Mouse (Mus musculus): ENCODE data around the gene Nfkbib. TPM values are rescaled to one million over a fixed set of nuclear protein-coding genes. Genes with fewer than 3 reads are reported as not detected.

Nfkbib gene
- total RNA-seq, 2 experiments from 2014 or later = 20.5 to 30.2 TPM

- intact Hi-C loops (cut with DNase I) = no loop called here
- peak in 1 of 2 experiments; percentile 23 for DNase-seq
Observed at GRCm38 (mm10) chr7:28801901-28802670, 34.8 kb upstream of the Nfkbib start.

- no peak for DNase-seq
- intact Hi-C loops (cut with DNase I) = no loop called here
Observed at GRCm38 (mm10) chr7:28801451-28801850, 34.1 kb upstream of the Nfkbib start.

GRCm38 (mm10) chr7:28799994-28800393 lies 32.7 kb upstream of the Nfkbib start:
- intact Hi-C loops (cut with DNase I) = loop anchor here (5.0 kb wide), 1 partner anchor 172 kb away; no protein-coding TSS in a partner anchor
- no peak for DNase-seq

GRCm38 (mm10) chr7:28796562-28796975 lies 29.3 kb upstream of the Nfkbib start:
- intact Hi-C loops (cut with DNase I) = loop anchor here (2.0 to 5.0 kb wide), 2 partner anchors 70 to 176 kb away; no protein-coding TSS in a partner anchor
- peak; percentile 79 to 81 for DNase-seq

- no peak for DNase-seq
- intact Hi-C loops (cut with DNase I) = loop anchor here (2.0 to 5.0 kb wide), 2 partner anchors 71 to 176 kb away; no protein-coding TSS in a partner anchor
Observed at GRCm38 (mm10) chr7:28795832-28796231, 28.5 kb upstream of the Nfkbib start.

GRCm38 (mm10) chr7:28794496-28794895 lies 27.2 kb upstream of the Nfkbib start:
- DNase-seq = no peak
- intact Hi-C loops (cut with DNase I) = no loop called here

- intact Hi-C loops (cut with DNase I) = no loop called here
- DNase-seq = no peak
Observed at GRCm38 (mm10) chr7:28793834-28794233, 26.5 kb upstream of the Nfkbib start.

GRCm38 (mm10) chr7:28792391-28793185 lies 25.3 kb upstream of the Nfkbib start:
- intact Hi-C loops (cut with DNase I) = no loop called here
- no peak for DNase-seq

GRCm38 (mm10) chr7:28791706-28792105 lies 24.4 kb upstream of the Nfkbib start:
- intact Hi-C loops (cut with DNase I) = no loop called here
- no peak for DNase-seq

GRCm38 (mm10) chr7:28790066-28790806 lies 22.9 kb upstream of the Nfkbib start:
- DNase-seq = no peak
- intact Hi-C loops (cut with DNase I) = no loop called here

- intact Hi-C loops (cut with DNase I) = no loop called here
- no peak for DNase-seq
Observed at GRCm38 (mm10) chr7:28789235-28789634, 21.9 kb upstream of the Nfkbib start.

- no peak for DNase-seq
- intact Hi-C loops (cut with DNase I) = no loop called here
Observed at GRCm38 (mm10) chr7:28788307-28789195, 21.2 kb upstream of the Nfkbib start, which contains the start of gene Rinl. Rinl (plus strand) TSS chr7:28788969.

- intact Hi-C loops (cut with DNase I) = no loop called here
- no peak for DNase-seq
Observed at GRCm38 (mm10) chr7:28787884-28788283, 20.6 kb upstream of the Nfkbib start.

GRCm38 (mm10) chr7:28785161-28785560 lies 17.8 kb upstream of the Nfkbib start:
- no peak for DNase-seq
- intact Hi-C loops (cut with DNase I) = no loop called here

- intact Hi-C loops (cut with DNase I) = no loop called here
- DNase-seq = no peak
Observed at GRCm38 (mm10) chr7:28781261-28781663, 13.9 kb upstream of the Nfkbib start.

- intact Hi-C loops (cut with DNase I) = no loop called here
- no peak for DNase-seq
Observed at GRCm38 (mm10) chr7:28780857-28781256, 13.5 kb upstream of the Nfkbib start.

GRCm38 (mm10) chr7:28780067-28780658 lies 12.9 kb upstream of the Nfkbib start:
- DNase-seq = peak; percentile 81 to 88
- intact Hi-C loops (cut with DNase I) = no loop called here

- intact Hi-C loops (cut with DNase I) = no loop called here
Observed at GRCm38 (mm10) chr7:28778825-28779224, 11.5 kb upstream of the Nfkbib start.

GRCm38 (mm10) chr7:28775129-28775528 lies 7.8 kb upstream of the Nfkbib start:
- intact Hi-C loops (cut with DNase I) = no loop called here
- no peak for DNase-seq

More at GRCm38 (mm10) chr7:28778825-28779224, 11.5 kb upstream of the Nfkbib start:
- no peak for DNase-seq
